Mouse (Mus musculus): ENCODE results near the gene Hoxb1. TPM values are rescaled to one million over a fixed set of nuclear protein-coding genes. Genes with fewer than 3 reads are reported as not detected.

Hoxb1 gene
- polyA plus RNA-seq, 1 experiment from 2014 or later, result not detected

DNA sequence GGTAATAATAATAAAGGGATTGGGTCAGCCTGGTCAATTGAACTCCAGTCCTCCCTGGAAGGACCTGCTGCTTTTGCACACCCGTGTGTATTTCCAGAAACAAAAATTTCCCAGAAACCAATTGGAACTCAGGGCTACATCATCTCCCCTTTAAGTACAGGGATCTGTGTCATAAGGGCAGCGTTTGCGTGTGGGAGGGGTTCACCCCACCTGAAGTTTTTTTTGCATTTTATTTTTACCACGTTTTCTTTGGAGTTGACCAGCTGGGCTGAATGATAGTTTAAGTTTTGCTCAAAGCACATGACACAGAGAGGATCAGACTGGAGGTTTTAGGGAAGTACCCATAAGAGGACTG, 23.0 kb upstream of the Hoxb1 start:
- Histone ChIP-seq H3K4me2 (replicated peaks; ENCODE audit: low read depth, low read length) (peak overlapping the region; percentile 69), H3K4me1 (ENCODE audit: insufficient read depth, low read depth, low read length) (peaks cover 8% of the 10 kb centered on the region; the same call in 1 of the 2 replicates), H3K9me3 (ENCODE audit: low read length) (no peaks in the 10 kb centered on the region), H3K27ac (ENCODE audit: low read length) (peak overlapping the region; percentile 81), H3K36me3 (ENCODE audit: insufficient read depth, low read length) (no peaks in the 10 kb centered on the region), H3K27me3 (replicated peaks; ENCODE audit: insufficient read depth, low read length) (peaks cover 18% of the 10 kb centered on the region; the same call in 1 of the 2 replicates), H3K9ac (replicated peaks; ENCODE audit: low read depth) (peak overlapping the region; percentile 80), H3K4me3 (ENCODE audit: low read depth, low read length) (peak overlapping the region; percentile 43)
- no peak for ATAC-seq
- DNase-seq (ENCODE audit: low spot score), result peak; percentile 25
- no peak for TF ChIP-seq EP300 (IDR thresholded peaks at IDR 0.05)
- 22% methylated on average over 4 of the region's 4 CpGs for WGBS

DNA sequence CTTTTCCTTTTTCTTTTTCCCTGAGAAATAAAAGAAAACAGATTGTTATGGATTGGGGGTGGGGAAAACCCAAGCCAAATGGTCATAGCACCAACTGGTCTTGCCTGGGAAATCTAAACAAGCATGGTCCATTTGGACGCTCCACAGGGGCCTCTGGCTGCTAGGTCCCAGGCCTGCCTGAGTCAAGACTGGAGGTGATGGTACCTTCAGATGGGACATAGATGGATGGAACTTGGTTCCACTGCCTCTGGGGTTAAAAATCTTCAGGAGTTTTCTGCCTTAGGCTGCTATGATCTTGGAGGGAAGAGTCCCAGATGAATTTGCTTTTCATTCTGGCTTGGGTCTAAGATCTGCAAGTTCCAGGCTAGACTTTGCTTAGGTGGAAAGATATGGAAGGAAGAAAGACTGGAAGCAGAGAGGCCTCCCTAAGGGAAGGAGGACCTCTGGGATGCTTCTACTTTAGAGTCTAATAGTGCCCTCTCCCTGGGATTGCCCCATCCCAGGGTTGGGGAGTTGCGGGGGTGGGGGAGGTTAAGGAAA, 22.3 kb upstream of the Hoxb1 start:
- no peaks in the 10 kb centered on the region for H3K36me3 ChIP-seq (ENCODE audit: insufficient read depth, low read length)
- H3K27me3 ChIP-seq (replicated peaks; ENCODE audit: insufficient read depth, low read length), result peaks cover 18% of the 10 kb centered on the region; the same call in 1 of the 2 replicates
- H3K4me1 ChIP-seq (ENCODE audit: insufficient read depth, low read depth, low read length), result peaks cover 3% of the 10 kb centered on the region; the same call in 1 of the 2 replicates
- no peaks in the 10 kb centered on the region for H3K9me3 ChIP-seq (ENCODE audit: low read length)
- H3K27ac ChIP-seq (ENCODE audit: low read length), result peak overlapping the region; percentile 84
- no peak overlapping the region for H3K4me2 ChIP-seq (replicated peaks; ENCODE audit: low read depth, low read length)
- no peak overlapping the region for H3K9ac ChIP-seq (replicated peaks; ENCODE audit: low read depth)
- H3K4me3 ChIP-seq (ENCODE audit: low read depth, low read length), result no peak overlapping the region
- WGBS, result 56% methylated on average over 2 of the region's 2 CpGs
- TF ChIP-seq EP300 (IDR thresholded peaks at IDR 0.05) (no peak), CTCF (IDR thresholded peaks at IDR 0.05) (no peak)
- ATAC-seq, result no peak
- DNase-seq (ENCODE audit: low spot score), result peak; percentile 12

DNA sequence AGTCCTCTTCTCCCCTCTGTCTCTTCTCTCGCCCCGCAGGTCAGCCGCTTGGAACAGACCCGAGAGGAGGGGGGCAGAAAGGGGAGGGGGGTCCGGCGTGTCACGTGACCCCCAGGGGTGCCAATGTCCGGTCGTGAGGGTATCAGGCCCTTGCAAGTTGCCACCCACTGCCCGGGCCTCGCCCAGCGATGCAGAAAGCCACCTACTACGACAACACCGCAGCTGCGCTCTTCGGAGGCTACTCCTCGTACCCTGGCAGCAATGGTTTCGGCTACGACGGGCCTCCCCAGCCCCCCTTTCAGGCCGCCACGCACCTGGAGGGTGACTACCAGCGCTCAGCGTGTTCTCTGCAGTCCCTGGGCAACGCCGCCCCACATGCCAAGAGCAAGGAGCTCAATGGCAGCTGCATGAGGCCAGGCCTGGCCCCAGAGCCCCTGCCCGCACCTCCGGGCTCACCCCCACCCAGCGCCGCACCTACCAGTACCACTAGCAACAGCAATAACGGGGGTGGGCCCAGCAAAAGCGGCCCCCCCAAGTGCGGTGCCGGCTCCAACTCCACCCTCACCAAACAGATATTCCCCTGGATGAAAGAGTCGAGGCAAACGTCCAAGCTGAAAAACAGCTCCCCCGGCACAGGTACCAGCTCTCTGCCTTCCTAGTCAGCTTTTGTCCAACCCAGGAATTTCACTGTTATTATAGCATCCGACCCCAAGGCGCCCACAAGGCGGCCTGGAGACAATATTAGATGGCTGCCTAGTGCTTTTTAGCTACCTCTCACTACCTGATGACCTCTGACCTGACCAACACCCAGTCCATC, 21.3 kb upstream of the Hoxb1 start:
- Histone ChIP-seq H3K4me2 (replicated peaks; ENCODE audit: low read depth, low read length) (peak overlapping the region; percentile 63), H3K4me1 (ENCODE audit: insufficient read depth, low read depth, low read length) (peaks cover 3% of the 10 kb centered on the region; the same call in 1 of the 2 replicates)

DNA sequence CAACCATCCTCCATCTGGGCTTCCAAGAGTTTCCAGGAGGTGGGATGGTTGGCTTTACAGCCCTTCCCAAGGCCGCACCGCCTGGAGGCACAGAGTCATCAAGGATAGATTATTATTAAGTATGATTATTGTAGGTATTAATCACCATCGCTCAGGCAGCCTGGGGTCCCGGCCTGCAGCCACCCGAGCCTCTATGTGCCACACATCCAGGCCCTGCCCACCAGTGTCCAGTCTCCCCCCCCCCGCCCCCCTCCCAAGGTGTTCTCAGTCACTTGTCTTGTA, 20.7 kb upstream of the Hoxb1 start:
- Histone ChIP-seq H3K4me3 (ENCODE audit: low read depth, low read length) (peak overlapping the region; percentile 30; the same call in 1 of the 2 replicates), H3K36me3 (ENCODE audit: insufficient read depth, low read length) (no peaks in the 10 kb centered on the region), H3K27me3 (replicated peaks; ENCODE audit: insufficient read depth, low read length) (peaks cover 18% of the 10 kb centered on the region; the same call in 1 of the 2 replicates), H3K4me1 (ENCODE audit: insufficient read depth, low read depth, low read length) (peaks cover 3% of the 10 kb centered on the region; the same call in 1 of the 2 replicates), H3K27ac (ENCODE audit: low read length) (peak overlapping the region; percentile 84), H3K9me3 (ENCODE audit: low read length) (no peaks in the 10 kb centered on the region), H3K4me2 (replicated peaks; ENCODE audit: low read depth, low read length) (peak overlapping the region; percentile 63), H3K9ac (replicated peaks; ENCODE audit: low read depth) (no peak overlapping the region)
- ATAC-seq (no peak), DNase-seq (ENCODE audit: low spot score) (peak; percentile 4)
- TF ChIP-seq CTCF (IDR thresholded peaks at IDR 0.05) (no peak), EP300 (IDR thresholded peaks at IDR 0.05) (no peak)
- 40% methylated on average over 5 of the region's 6 CpGs for WGBS

More for the DNA sequence above, 21.3 kb upstream of the Hoxb1 start:
- 0 out of 2 replicates have a peak overlapping the region, but pooled peaks have one; percentile 26 for H3K9ac ChIP-seq (replicated peaks; ENCODE audit: low read depth)
- H3K36me3 ChIP-seq (ENCODE audit: insufficient read depth, low read length), result no peaks in the 10 kb centered on the region
- no peak for ATAC-seq
- H3K4me3 ChIP-seq (ENCODE audit: low read depth, low read length), result no peak overlapping the region; the same call in 1 of the 2 replicates
- H3K9me3 ChIP-seq (ENCODE audit: low read length), result no peaks in the 10 kb centered on the region
- DNase-seq (ENCODE audit: low spot score), result peak; percentile 20
- WGBS, result 26% methylated on average over 35 of the region's 40 CpGs
- peak overlapping the region; percentile 84 for H3K27ac ChIP-seq (ENCODE audit: low read length)
- peaks cover 18% of the 10 kb centered on the region; the same call in 1 of the 2 replicates for H3K27me3 ChIP-seq (replicated peaks; ENCODE audit: insufficient read depth, low read length)
- TF ChIP-seq EP300 (IDR thresholded peaks at IDR 0.05) (no peak), CTCF (IDR thresholded peaks at IDR 0.05) (no peak)

DNA sequence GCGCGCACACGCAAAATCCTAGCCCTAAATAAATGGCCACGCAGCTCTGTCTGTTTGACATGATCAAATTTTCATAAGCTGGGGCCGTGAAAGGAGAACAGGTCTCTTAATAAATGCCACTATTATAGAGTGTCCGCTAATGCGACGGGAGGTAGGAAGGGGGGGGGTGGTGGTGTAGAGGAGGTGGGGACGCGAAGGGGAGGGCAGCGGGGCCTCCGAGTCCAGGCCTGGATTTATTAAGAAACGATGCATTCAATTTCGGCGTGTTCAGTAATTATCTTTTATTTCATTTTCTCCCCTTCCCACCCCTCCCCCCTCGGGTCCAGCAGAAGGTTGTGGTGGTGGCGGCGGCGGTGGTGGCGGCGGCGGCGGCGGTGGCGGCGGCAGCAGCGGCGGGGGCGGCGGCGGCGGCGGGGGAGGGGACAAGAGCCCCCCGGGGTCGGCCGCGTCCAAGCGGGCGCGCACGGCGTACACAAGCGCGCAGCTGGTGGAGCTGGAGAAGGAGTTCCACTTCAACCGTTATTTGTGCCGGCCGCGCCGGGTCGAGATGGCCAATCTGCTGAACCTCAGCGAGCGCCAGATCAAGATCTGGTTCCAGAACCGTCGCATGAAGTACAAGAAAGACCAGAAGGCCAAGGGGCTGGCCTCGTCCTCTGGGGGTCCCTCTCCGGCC, 20.2 kb upstream of the Hoxb1 start:
- Histone ChIP-seq H3K27ac (ENCODE audit: low read length) (peak overlapping the region; percentile 84), H3K4me1 (ENCODE audit: insufficient read depth, low read depth, low read length) (peaks cover 3% of the 10 kb centered on the region; the same call in 1 of the 2 replicates), H3K9ac (replicated peaks; ENCODE audit: low read depth) (0 out of 2 replicates have a peak overlapping the region, but pooled peaks have one; percentile 12)

More for the DNA sequence above, 20.2 kb upstream of the Hoxb1 start:
- Histone ChIP-seq H3K27me3 (replicated peaks; ENCODE audit: insufficient read depth, low read length) (peaks cover 18% of the 10 kb centered on the region; the same call in 1 of the 2 replicates), H3K4me2 (replicated peaks; ENCODE audit: low read depth, low read length) (peak overlapping the region; percentile 63), H3K9me3 (ENCODE audit: low read length) (no peaks in the 10 kb centered on the region), H3K36me3 (ENCODE audit: insufficient read depth, low read length) (no peaks in the 10 kb centered on the region), H3K4me3 (ENCODE audit: low read depth, low read length) (peak overlapping the region; percentile 30)
- no peak for TF ChIP-seq CTCF (IDR thresholded peaks at IDR 0.05)
- no peak for TF ChIP-seq EP300 (IDR thresholded peaks at IDR 0.05)
- peak; percentile 19 for DNase-seq (ENCODE audit: low spot score)
- 5% methylated on average over 31 of the region's 56 CpGs for WGBS
- ATAC-seq, result no peak

All from lung, postnatal 0 days (tissue).